Mouse (Mus musculus) embryonic facial prominence, embryonic 14.5 days (tissue): Measurements from ENCODE around the gene Oprm1. TPM values are rescaled to one million over a fixed set of nuclear protein-coding genes. Genes with fewer than 3 reads are reported as not detected.

ENCODE experiments used
- ATAC-seq: fragments of 200-750 bp; cut with Nextera tagmentation; 2 replicates; pipeline ENCODE4 v1.8.0; 2017; ENCODE audit warnings: low read depth, moderate number of reproducible peaks, moderate TSS enrichment
- DNase-seq: peaks from one replicate; pipeline ENCODE4 v3.0.0-alpha.2; 2015; ENCODE audit warnings: low spot score
- H3K27ac ChIP-seq: fragments of 300-500 bp; sonication (generic); replicated peaks from 2 replicates; pipeline ENCODE4 v1.5.1; 2014; ENCODE audit warnings: low read depth, mild to moderate bottlenecking, low read length, moderate library complexity
- H3K27me3 ChIP-seq: fragments of 300-500 bp; sonication (generic); replicated peaks from 2 replicates; pipeline ENCODE4 v1.6.1; 2014; ENCODE audit warnings: low read length; ENCODE audit not compliant: control insufficient read depth, insufficient read depth
- H3K36me3 ChIP-seq: fragments of 300-500 bp; sonication (generic); 2 replicates; pipeline ENCODE4 v1.6.1; 2014; ENCODE audit warnings: low read length, mixed read lengths; ENCODE audit not compliant: control insufficient read depth, insufficient read depth
- H3K4me1 ChIP-seq: fragments of 300-500 bp; sonication (generic); 2 replicates; pipeline ENCODE4 v1.6.1; 2014; ENCODE audit warnings: antibody characterized with exemption, low read length; ENCODE audit not compliant: control insufficient read depth, insufficient read depth
- H3K4me2 ChIP-seq: fragments of 300-500 bp; sonication (generic); 2 replicates; pipeline ENCODE4 v1.6.1; 2014; ENCODE audit warnings: low read depth, mild to moderate bottlenecking, low read length, moderate library complexity, mixed read lengths
- H3K4me3 ChIP-seq: fragments of 300-500 bp; sonication (generic); 2 replicates; pipeline ENCODE4 v1.5.1; 2014; ENCODE audit warnings: low read depth, mild to moderate bottlenecking, low read length
- H3K9ac ChIP-seq: fragments of 300-500 bp; sonication (generic); 2 replicates; pipeline ENCODE4 v1.6.1; 2014; ENCODE audit warnings: low read depth, mild to moderate bottlenecking, low read length, moderate library complexity, mixed read lengths
- H3K9me3 ChIP-seq: fragments of 300-500 bp; sonication (generic); 2 replicates; pipeline ENCODE4 v1.6.1; 2016; ENCODE audit warnings: low read length; ENCODE audit not compliant: control insufficient read depth
- WGBS: fragments of 180-500 bp; shearing (Covaris S2); extraction: QIAGEN DNeasy Blood & Tissue Kit; methylation state at CpG from one replicate; pipeline ENCODE4 v1.1.7; 2014; 5-methylcytosine and 5-hydroxymethylcytosine counted together
- polyA plus RNA-seq: library from polyadenylated mRNA; unstranded; fragments of >200 nt; fragmentation: Nextera tagmentation; extraction: Ambion mirVana; gene quantifications from 2 replicates; pipeline ENCODE4 v1.2.1, GENCODE M21; 2014

The Oprm1 gene
- polyA plus RNA-seq, 1 experiment from 2014 or later, result 0.22 TPM

- Histone ChIP-seq H3K4me2 (no peak overlapping the region), H3K4me1 (peaks cover 6% of the 10 kb centered on the region), H3K9me3 (no peaks in the 10 kb centered on the region), H3K27me3 (no peaks in the 10 kb centered on the region), H3K36me3 (no peaks in the 10 kb centered on the region), H3K9ac (no peak overlapping the region), H3K4me3 (no peak overlapping the region), H3K27ac (no peak overlapping the region)
- no peak for ATAC-seq
- no peak for DNase-seq
- WGBS, result 71% methylated on average over 3 of the region's 3 CpGs
Measured at GRCm38 (mm10) chr10:7049901-7050300, 291.6 kb downstream of the Oprm1 start.

- no peak within 1 kb of the TSS for H3K9ac ChIP-seq
- WGBS, result 17% methylated on average over 12 of the region's 12 CpGs
- no peaks in the 10 kb centered on the region for H3K36me3 ChIP-seq
- H3K9me3 ChIP-seq, result no peaks in the 10 kb centered on the region
- peak within 1 kb of the TSS; percentile 30; the same call in 1 of the 2 replicates for H3K4me2 ChIP-seq
- no peaks in the 10 kb centered on the region for H3K27me3 ChIP-seq
- DNase-seq (peak; percentile 57), ATAC-seq (peak; percentile 84)
- H3K4me1 ChIP-seq, result peaks cover 6% of the 10 kb centered on the region
- no peak within 1 kb of the TSS for H3K4me3 ChIP-seq
- H3K27ac ChIP-seq, result 0 out of 2 replicates have a peak within 1 kb of the TSS, but pooled peaks have one; percentile 12
Measured at GRCm38 (mm10) chr10:7052315-7053017, 294.2 kb downstream of the Oprm1 start, which contains the start of gene Ipcef1. Ipcef1 (minus strand) TSS chr10:7052478.

- Histone ChIP-seq H3K4me1 (peaks cover 6% of the 10 kb centered on the region), H3K27me3 (no peaks in the 10 kb centered on the region), H3K4me2 (no peak overlapping the region), H3K4me3 (no peak overlapping the region), H3K9me3 (no peaks in the 10 kb centered on the region), H3K27ac (no peak overlapping the region), H3K36me3 (no peaks in the 10 kb centered on the region), H3K9ac (no peak overlapping the region)
- WGBS, result 81% methylated on average over 6 of the region's 6 CpGs
- ATAC-seq (no peak), DNase-seq (no peak)
Measured at GRCm38 (mm10) chr10:7054560-7055205, 296.4 kb downstream of the Oprm1 start.

- H3K36me3 ChIP-seq, result no peaks in the 10 kb centered on the region
- DNase-seq, result no peak
- 85% methylated on average over 1 of the region's 1 CpGs for WGBS
- H3K4me1 ChIP-seq, result peaks cover 1% of the 10 kb centered on the region
- H3K4me3 ChIP-seq, result no peak overlapping the region
- no peak overlapping the region for H3K27ac ChIP-seq
- no peaks in the 10 kb centered on the region for H3K27me3 ChIP-seq
- H3K9ac ChIP-seq, result no peak overlapping the region
- H3K4me2 ChIP-seq, result no peak overlapping the region
- no peak for ATAC-seq
- H3K9me3 ChIP-seq, result no peaks in the 10 kb centered on the region
Measured at GRCm38 (mm10) chr10:7057546-7057945, 299.2 kb downstream of the Oprm1 start.

GRCm38 (mm10) chr10:7060326-7060725 is 302.0 kb downstream of the Oprm1 start:
- Histone ChIP-seq H3K27me3 (no peaks in the 10 kb centered on the region), H3K36me3 (no peaks in the 10 kb centered on the region), H3K4me1 (no peaks in the 10 kb centered on the region), H3K9me3 (no peaks in the 10 kb centered on the region), H3K9ac (no peak overlapping the region), H3K4me2 (no peak overlapping the region), H3K4me3 (no peak overlapping the region), H3K27ac (no peak overlapping the region)
- ATAC-seq, result no peak
- no peak for DNase-seq
- WGBS, result 66% methylated on average over 5 of the region's 5 CpGs

- Histone ChIP-seq H3K9me3 (no peaks in the 10 kb centered on the region), H3K4me2 (no peak overlapping the region), H3K9ac (no peak overlapping the region), H3K27me3 (no peaks in the 10 kb centered on the region), H3K36me3 (no peaks in the 10 kb centered on the region), H3K27ac (no peak overlapping the region), H3K4me1 (no peaks in the 10 kb centered on the region), H3K4me3 (no peak overlapping the region)
- 89% methylated on average over 7 of the region's 7 CpGs for WGBS
- ATAC-seq, result no peak
- no peak for DNase-seq
Measured at GRCm38 (mm10) chr10:7062993-7063392, 304.7 kb downstream of the Oprm1 start.

- Histone ChIP-seq H3K9ac (no peak overlapping the region), H3K27ac (no peak overlapping the region), H3K9me3 (no peaks in the 10 kb centered on the region), H3K4me2 (no peak overlapping the region), H3K27me3 (no peaks in the 10 kb centered on the region), H3K4me3 (no peak overlapping the region), H3K36me3 (no peaks in the 10 kb centered on the region), H3K4me1 (no peaks in the 10 kb centered on the region)
- WGBS, result 78% methylated on average over 9 of the region's 9 CpGs
- DNase-seq (no peak), ATAC-seq (no peak)
Measured at GRCm38 (mm10) chr10:7063752-7064457, 305.6 kb downstream of the Oprm1 start.

GRCm38 (mm10) chr10:7068608-7069007 is 310.3 kb downstream of the Oprm1 start:
- DNase-seq, result no peak
- no peak for ATAC-seq
- H3K27me3 ChIP-seq, result no peaks in the 10 kb centered on the region
- H3K4me1 ChIP-seq, result no peaks in the 10 kb centered on the region
- no peak overlapping the region for H3K4me3 ChIP-seq
- WGBS, result 68% methylated on average over 12 of the region's 12 CpGs
- no peaks in the 10 kb centered on the region for H3K36me3 ChIP-seq
- no peaks in the 10 kb centered on the region for H3K9me3 ChIP-seq
- H3K9ac ChIP-seq, result no peak overlapping the region
- H3K27ac ChIP-seq, result no peak overlapping the region
- H3K4me2 ChIP-seq, result no peak overlapping the region
